Mouse (Mus musculus) hindbrain, embryonic 11.5 days (tissue): ENCODE results near the gene Nbea. TPM values are rescaled to one million over a fixed set of nuclear protein-coding genes. Genes with fewer than 3 reads are reported as not detected.
"Not testable (repeated sequence)": the region's sequence is repeated elsewhere in the genome, so short reads cannot be mapped to it uniquely, and the experiment has no call there.

ENCODE experiments used
- ATAC-seq: fragments of 200-750 bp; cut with Nextera tagmentation; 2 replicates; pipeline ENCODE4 v1.8.0; 2017; ENCODE audit warnings: mild to moderate bottlenecking, moderate TSS enrichment, moderate library complexity; ENCODE audit not compliant: low FRiP score
- DNase-seq: peaks from one replicate; pipeline ENCODE4 v3.0.0-alpha.2; 2015; ENCODE audit warnings: low spot score
- H3K27ac ChIP-seq: fragments of 300-500 bp; sonication (generic); 2 replicates; pipeline ENCODE4 v1.5.1; 2014; ENCODE audit warnings: mild to moderate bottlenecking, low read depth, low read length
- H3K27me3 ChIP-seq: fragments of 300-500 bp; sonication (generic); 2 replicates; pipeline ENCODE4 v1.6.1; 2014; ENCODE audit warnings: mild to moderate bottlenecking, low read length, moderate library complexity, mixed read lengths; ENCODE audit not compliant: control insufficient read depth, insufficient read depth
- H3K36me3 ChIP-seq: fragments of 300-500 bp; sonication (generic); 2 replicates; pipeline ENCODE4 v1.6.1; 2014; ENCODE audit warnings: mild to moderate bottlenecking, low read length, moderate library complexity, mixed read lengths; ENCODE audit not compliant: control insufficient read depth, insufficient read depth
- H3K4me1 ChIP-seq: fragments of 300-500 bp; sonication (generic); replicated peaks from 2 replicates; pipeline ENCODE4 v1.6.1; 2014; ENCODE audit warnings: low read length, mixed read lengths; ENCODE audit not compliant: control insufficient read depth, insufficient read depth
- H3K4me2 ChIP-seq: fragments of 300-500 bp; sonication (generic); replicated peaks from 2 replicates; pipeline ENCODE4 v1.6.1; 2014; ENCODE audit warnings: mild to moderate bottlenecking, low read depth, low read length
- H3K4me3 ChIP-seq: fragments of 300-500 bp; sonication (generic); 2 replicates; pipeline ENCODE4 v1.5.1; 2014; ENCODE audit warnings: low read depth, low read length
- H3K9ac ChIP-seq: fragments of 300-500 bp; sonication (generic); 2 replicates; pipeline ENCODE4 v1.6.1; 2014; ENCODE audit warnings: low read depth, low read length
- H3K9me3 ChIP-seq: fragments of 300-500 bp; sonication (generic); 2 replicates; pipeline ENCODE4 v1.6.1; 2016; ENCODE audit warnings: low read length; ENCODE audit not compliant: control insufficient read depth
- whole genome bisulfite sequencing: fragments of 180-500 bp; shearing (Covaris S2); extraction: QIAGEN DNeasy Blood & Tissue Kit; methylation state at CpG from one replicate; pipeline ENCODE4 v1.1.7; 2014; 5-methylcytosine and 5-hydroxymethylcytosine counted together
- polyA plus RNA-seq: library from polyadenylated mRNA; unstranded; fragments of >200 nt; fragmentation: Nextera tagmentation; extraction: Ambion mirVana; gene quantifications from 2 replicates; pipeline ENCODE4 v1.2.1, GENCODE M21; 2014

The Nbea gene
- polyA plus RNA-seq, 1 experiment from 2014 or later, result 34.1 TPM

- DNase-seq (no peak), ATAC-seq (no peak)
- WGBS, result 92% methylated on average over 4 of the region's 4 CpGs
- Histone ChIP-seq H3K4me1 (no peaks in the 10 kb centered on the region), H3K36me3 (no peaks in the 10 kb centered on the region), H3K27me3 (no peaks in the 10 kb centered on the region), H3K9me3 (no peaks in the 10 kb centered on the region), H3K9ac (no peak overlapping the region), H3K4me3 (no peak overlapping the region), H3K27ac (no peak overlapping the region), H3K4me2 (no peak overlapping the region)
These were observed 556.4 kb downstream of the Nbea start for GRCm38 (mm10) chr3:55627054-55627453.

GRCm38 (mm10) chr3:55621958-55622357 lies 561.5 kb downstream of the Nbea start:
- H3K27me3 ChIP-seq, H3K4me2 ChIP-seq, H3K9me3 ChIP-seq, H3K36me3 ChIP-seq, ATAC-seq, H3K27ac ChIP-seq, DNase-seq, H3K4me1 ChIP-seq, H3K9ac ChIP-seq, H3K4me3 ChIP-seq: not testable (repeated sequence)
- WGBS, result 84% methylated on average over 3 of the region's 3 CpGs

GRCm38 (mm10) chr3:55618396-55618795 lies 565.1 kb downstream of the Nbea start:
- Histone ChIP-seq H3K4me2 (no peak overlapping the region), H3K4me1 (no peaks in the 10 kb centered on the region), H3K9me3 (no peaks in the 10 kb centered on the region), H3K9ac (no peak overlapping the region), H3K4me3 (no peak overlapping the region), H3K27ac (no peak overlapping the region), H3K27me3 (no peaks in the 10 kb centered on the region), H3K36me3 (no peaks in the 10 kb centered on the region)
- ATAC-seq (no peak), DNase-seq (no peak)
- WGBS, result 93% methylated on average over 3 of the region's 3 CpGs

GRCm38 (mm10) chr3:55612459-55613115 lies 570.9 kb downstream of the Nbea start:
- 47% methylated on average over 5 of the region's 5 CpGs for WGBS
- Histone ChIP-seq H3K36me3 (no peaks in the 10 kb centered on the region), H3K9me3 (no peaks in the 10 kb centered on the region), H3K27ac (no peak overlapping the region), H3K4me1 (no peaks in the 10 kb centered on the region), H3K9ac (no peak overlapping the region), H3K4me3 (no peak overlapping the region), H3K27me3 (no peaks in the 10 kb centered on the region), H3K4me2 (no peak overlapping the region)
- ATAC-seq, result no peak
- no peak for DNase-seq

- no peak overlapping the region for H3K27ac ChIP-seq
- no peaks in the 10 kb centered on the region for H3K9me3 ChIP-seq
- H3K9ac ChIP-seq, result no peak overlapping the region
- no peaks in the 10 kb centered on the region for H3K4me1 ChIP-seq
- 61% methylated on average over 5 of the region's 5 CpGs for WGBS
- ATAC-seq, result no peak
- H3K36me3 ChIP-seq, result no peaks in the 10 kb centered on the region
- DNase-seq, result no peak
- no peaks in the 10 kb centered on the region for H3K27me3 ChIP-seq
- H3K4me2 ChIP-seq, result no peak overlapping the region
- H3K4me3 ChIP-seq, result no peak overlapping the region
These were observed 571.5 kb downstream of the Nbea start for GRCm38 (mm10) chr3:55612023-55612422.

- ATAC-seq (no peak), DNase-seq (no peak)
- WGBS, result 91% methylated on average over 11 of the region's 12 CpGs
- H3K27ac ChIP-seq, result no peak overlapping the region
- H3K9ac ChIP-seq, result no peak overlapping the region
- H3K27me3 ChIP-seq, result no peaks in the 10 kb centered on the region
- no peaks in the 10 kb centered on the region for H3K4me1 ChIP-seq
- no peak overlapping the region for H3K4me3 ChIP-seq
- H3K9me3 ChIP-seq, result no peaks in the 10 kb centered on the region
- no peak overlapping the region for H3K4me2 ChIP-seq
- no peaks in the 10 kb centered on the region for H3K36me3 ChIP-seq
These were observed 573.3 kb downstream of the Nbea start for GRCm38 (mm10) chr3:55610191-55610590.

- H3K27ac ChIP-seq, result no peak overlapping the region
- H3K9me3 ChIP-seq, result no peaks in the 10 kb centered on the region
- H3K27me3 ChIP-seq, result no peaks in the 10 kb centered on the region
- H3K4me2 ChIP-seq, result no peak overlapping the region
- ATAC-seq (no peak), DNase-seq (no peak)
- no peak overlapping the region for H3K4me3 ChIP-seq
- H3K4me1 ChIP-seq, result no peaks in the 10 kb centered on the region
- 87% methylated on average over 2 of the region's 2 CpGs for WGBS
- H3K9ac ChIP-seq, result no peak overlapping the region
- no peaks in the 10 kb centered on the region for H3K36me3 ChIP-seq
These were observed 583.2 kb downstream of the Nbea start for GRCm38 (mm10) chr3:55600286-55600685.

DNA sequence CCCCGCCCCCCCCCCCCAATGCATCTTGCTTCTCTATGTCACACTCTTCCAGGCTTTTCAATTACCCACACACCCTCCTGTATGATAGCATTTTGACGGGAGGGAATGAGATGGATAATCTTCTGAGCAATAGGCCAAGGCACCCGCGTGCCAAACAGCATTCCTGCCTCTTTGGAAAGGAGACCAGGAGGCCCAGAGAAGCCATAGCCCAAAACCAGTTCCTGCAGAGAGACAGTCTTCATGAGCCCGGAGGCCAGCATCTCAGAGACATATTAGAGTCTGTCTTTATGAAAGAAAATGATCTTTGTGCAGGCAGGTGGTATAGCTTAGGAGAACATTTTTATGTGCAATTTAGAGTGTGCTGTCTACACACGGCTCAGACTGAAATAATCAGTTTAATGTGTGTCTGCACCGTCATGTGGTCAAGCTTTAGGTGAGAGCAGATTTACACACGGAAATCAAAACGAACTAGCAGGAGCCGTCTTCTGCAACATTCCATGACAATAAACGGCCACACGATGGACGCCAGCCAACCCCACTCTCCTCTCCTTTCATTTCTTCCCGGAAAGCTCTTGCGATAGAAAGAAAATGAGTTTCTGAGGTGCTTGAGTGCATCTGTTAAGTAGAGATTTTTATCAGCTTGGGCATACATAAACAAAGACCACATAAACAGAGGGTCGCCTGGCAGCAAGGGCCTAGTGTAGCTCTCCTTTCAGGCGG lies 584.0 kb downstream of the Nbea start:
- no peak overlapping the region for H3K4me3 ChIP-seq
- WGBS, result 77% methylated on average over 17 of the region's 17 CpGs
- DNase-seq (no peak), ATAC-seq (no peak)
- no peak overlapping the region for H3K9ac ChIP-seq
- H3K27me3 ChIP-seq, result no peaks in the 10 kb centered on the region
- H3K9me3 ChIP-seq, result no peaks in the 10 kb centered on the region
- H3K4me2 ChIP-seq, result no peak overlapping the region
- no peaks in the 10 kb centered on the region for H3K36me3 ChIP-seq
- no peaks in the 10 kb centered on the region for H3K4me1 ChIP-seq
- no peak overlapping the region for H3K27ac ChIP-seq

DNA sequence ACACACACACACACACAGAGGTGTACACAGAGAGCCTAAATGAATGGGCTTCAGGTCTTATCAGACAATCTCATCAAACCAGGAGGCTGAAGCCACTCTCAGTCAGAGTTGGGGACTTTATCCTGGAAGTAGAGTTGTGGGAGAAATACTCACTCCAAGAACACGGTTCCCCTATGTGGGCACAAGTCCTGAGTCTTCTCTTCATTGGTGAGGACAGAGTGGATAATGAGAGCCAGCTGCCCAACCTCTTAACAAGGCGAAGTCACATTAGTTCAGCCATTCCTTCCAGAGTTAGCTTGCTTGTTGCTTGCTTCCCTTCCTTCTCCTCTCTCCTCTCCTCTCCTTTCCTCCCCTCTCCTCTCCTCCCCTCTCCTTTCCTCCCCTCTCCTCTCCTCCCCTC lies 584.8 kb downstream of the Nbea start:
- Histone ChIP-seq H3K36me3 (no peaks in the 10 kb centered on the region), H3K4me1 (no peaks in the 10 kb centered on the region), H3K4me2 (no peak overlapping the region), H3K27me3 (no peaks in the 10 kb centered on the region), H3K27ac (no peak overlapping the region), H3K9me3 (no peaks in the 10 kb centered on the region), H3K4me3 (no peak overlapping the region), H3K9ac (no peak overlapping the region)
- 73% methylated on average over 2 of the region's 2 CpGs for WGBS
- ATAC-seq (no peak), DNase-seq (no peak)
